Mouse (Mus musculus): ENCODE measurements around the gene Klhdc2. TPM values are rescaled to one million over a fixed set of nuclear protein-coding genes. Genes with fewer than 3 reads are reported as not detected.

The Klhdc2 gene
- 102 and 104 TPM in 2 replicates for polyA plus RNA-seq (2015; fragmentation: Nextera tagmentation; extraction: Ambion mirVana)

DNA sequence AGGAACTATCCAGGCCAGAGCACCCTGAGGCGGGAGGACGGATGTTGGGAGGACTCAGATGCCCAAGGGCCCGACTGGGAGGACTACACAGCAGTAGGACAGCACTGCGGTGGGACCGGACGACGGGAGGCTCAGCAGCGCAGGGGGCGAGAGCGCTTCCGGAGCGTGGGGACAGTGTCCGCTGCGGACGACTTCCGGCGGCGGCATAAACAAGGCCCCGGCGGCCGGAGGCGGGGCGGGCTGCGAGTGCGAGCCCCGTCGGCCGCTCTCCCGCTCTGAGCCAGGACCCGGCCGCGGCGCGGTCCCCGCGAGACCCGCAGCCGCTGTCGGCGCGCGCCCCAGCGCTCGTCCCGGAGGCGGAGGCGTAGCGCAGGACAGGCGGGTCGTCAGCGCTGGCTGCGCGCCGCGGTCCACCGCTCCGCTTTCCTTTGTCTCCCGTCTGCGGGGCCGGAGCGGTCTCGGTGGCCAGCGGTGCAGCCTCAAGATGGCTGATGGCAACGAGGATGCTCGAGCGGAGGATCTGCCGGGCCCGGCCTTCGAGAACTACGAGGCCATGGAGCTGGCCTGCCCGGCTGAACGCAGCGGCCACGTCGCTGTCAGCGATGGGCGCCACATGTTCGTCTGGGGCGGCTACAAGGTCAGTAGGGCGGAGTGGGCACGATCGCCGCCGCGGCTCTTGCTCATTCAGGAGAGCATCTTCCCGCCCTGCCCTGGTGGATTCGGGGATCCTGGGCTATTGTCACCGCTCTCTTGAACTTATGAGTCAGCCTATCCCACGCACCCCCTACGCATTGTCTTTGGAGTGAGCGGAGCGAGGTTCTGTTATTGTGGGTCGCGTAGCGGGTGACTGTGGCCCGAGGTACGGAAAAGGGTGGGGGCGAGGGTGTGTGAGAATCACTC is at the start of gene Klhdc2:
Gene Klhdc2, plus strand, starts transcription at position 171 of the 900 bp plus-strand sequence.
- Histone ChIP-seq H3K9ac (peak within 1 kb of the TSS; percentile 97), H3K27me3 (no peaks in the 10 kb centered on the region), H3K4me3 (replicated peaks) (peak within 1 kb of the TSS; percentile 90), H3K9me3 (replicated peaks) (no peaks in the 10 kb centered on the region), H3K27ac (peak within 1 kb of the TSS; percentile 96), H3K4me1 (replicated peaks) (peaks cover 74% of the 10 kb centered on the region), H3K4me2 (peak within 1 kb of the TSS; percentile 82), H3K36me3 (peaks cover 26% of the 10 kb centered on the region)
- under 1% methylated on average over 96 of the region's 98 CpGs for WGBS (ENCODE audit: insufficient replicate concordance)
- DNase-seq (peak; percentile 73), ATAC-seq (ENCODE audit: low read depth) (peak; percentile 71)

DNA sequence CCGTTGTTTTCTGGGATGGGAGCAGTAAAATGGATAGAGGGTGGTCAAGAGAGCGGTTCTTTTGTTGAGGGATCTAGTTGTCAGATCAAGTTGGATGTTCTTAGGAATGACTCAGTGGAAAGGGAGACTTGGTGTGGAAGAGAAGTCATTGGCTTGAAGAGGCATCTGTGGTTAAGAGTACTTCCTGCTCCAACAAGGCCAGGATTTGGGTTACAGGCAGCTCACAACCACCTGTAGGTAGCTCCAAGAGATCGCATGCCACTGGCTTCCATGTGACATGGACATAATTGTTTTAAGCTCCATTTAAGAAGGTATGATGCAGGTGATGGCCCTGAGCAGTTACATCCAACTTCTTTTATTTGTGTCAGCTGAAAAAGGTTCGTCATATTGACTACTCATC is 46.7 kb upstream of the Klhdc2 start:
- H3K36me3 ChIP-seq, result no peaks in the 10 kb centered on the region
- no peak overlapping the region for H3K9ac ChIP-seq
- no peak overlapping the region for H3K4me3 ChIP-seq (replicated peaks)
- no peaks in the 10 kb centered on the region for H3K27me3 ChIP-seq
- no peak overlapping the region for H3K27ac ChIP-seq
- no peak for DNase-seq
- H3K4me2 ChIP-seq, result no peak overlapping the region
- ATAC-seq (ENCODE audit: low read depth), result no peak
- no peaks in the 10 kb centered on the region for H3K9me3 ChIP-seq (replicated peaks)
- 66% methylated on average over 4 of the region's 4 CpGs for WGBS (ENCODE audit: insufficient replicate concordance)
- H3K4me1 ChIP-seq (replicated peaks), result peaks cover 9% of the 10 kb centered on the region

DNA sequence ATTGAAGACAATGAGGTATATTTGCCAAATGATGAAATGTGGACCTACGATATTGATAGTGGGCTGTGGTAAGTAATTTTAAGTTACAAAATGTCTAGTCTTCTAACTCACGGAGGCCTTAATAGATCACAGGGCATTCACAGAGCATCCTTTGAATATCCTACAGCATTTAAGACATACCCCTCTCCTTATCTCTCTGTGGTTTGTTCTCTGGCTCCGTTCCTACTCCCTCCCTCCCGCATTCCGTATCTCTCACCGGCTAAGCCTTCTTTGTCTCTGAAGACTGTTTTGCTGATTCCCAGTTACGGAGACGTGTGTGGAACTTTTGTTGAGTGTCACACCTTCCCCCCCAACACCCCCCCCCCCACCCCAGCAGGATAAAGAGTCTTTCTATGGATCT is 45.7 kb upstream of the Klhdc2 start:
- DNase-seq (no peak), ATAC-seq (ENCODE audit: low read depth) (0 out of 2 replicates have a peak, but pooled peaks have one; percentile 50)
- H3K27me3 ChIP-seq, result no peaks in the 10 kb centered on the region
- no peak overlapping the region for H3K4me3 ChIP-seq (replicated peaks)
- H3K4me1 ChIP-seq (replicated peaks), result peaks cover 9% of the 10 kb centered on the region
- H3K4me2 ChIP-seq, result no peak overlapping the region
- H3K9me3 ChIP-seq (replicated peaks), result no peaks in the 10 kb centered on the region
- no peak overlapping the region for H3K27ac ChIP-seq
- no peaks in the 10 kb centered on the region for H3K36me3 ChIP-seq
- 30% methylated on average over 8 of the region's 8 CpGs for WGBS (ENCODE audit: insufficient replicate concordance)
- H3K9ac ChIP-seq, result no peak overlapping the region

DNA sequence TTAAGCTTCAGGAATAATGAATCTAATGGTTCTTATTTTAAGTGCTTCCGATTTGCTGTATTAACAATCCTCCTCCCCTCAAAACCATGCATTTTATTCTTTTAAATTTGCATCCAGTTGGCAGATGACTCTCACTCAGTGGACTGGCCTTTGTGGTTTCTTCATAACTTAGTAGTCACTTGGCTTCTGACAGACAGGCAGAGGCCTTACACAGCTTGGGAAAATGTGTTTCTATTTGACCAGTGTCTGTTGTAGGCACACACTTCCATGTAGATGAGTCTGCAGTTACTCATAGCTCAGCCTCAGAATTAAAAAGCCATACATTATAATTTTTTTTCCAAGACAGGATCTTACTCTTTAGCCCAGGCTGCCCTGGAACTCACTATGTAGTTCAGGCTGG is 42.7 kb upstream of the Klhdc2 start:
- H3K27ac ChIP-seq, result no peak overlapping the region
- H3K9ac ChIP-seq, result no peak overlapping the region
- ATAC-seq (ENCODE audit: low read depth), result no peak
- no peaks in the 10 kb centered on the region for H3K27me3 ChIP-seq
- H3K9me3 ChIP-seq (replicated peaks), result no peaks in the 10 kb centered on the region
- WGBS (ENCODE audit: insufficient replicate concordance), result 77% methylated on average over 1 of the region's 1 CpGs
- H3K4me2 ChIP-seq, result no peak overlapping the region
- no peak overlapping the region for H3K4me3 ChIP-seq (replicated peaks)
- peaks cover 21% of the 10 kb centered on the region for H3K4me1 ChIP-seq (replicated peaks)
- no peak for DNase-seq
- no peaks in the 10 kb centered on the region for H3K36me3 ChIP-seq

DNA sequence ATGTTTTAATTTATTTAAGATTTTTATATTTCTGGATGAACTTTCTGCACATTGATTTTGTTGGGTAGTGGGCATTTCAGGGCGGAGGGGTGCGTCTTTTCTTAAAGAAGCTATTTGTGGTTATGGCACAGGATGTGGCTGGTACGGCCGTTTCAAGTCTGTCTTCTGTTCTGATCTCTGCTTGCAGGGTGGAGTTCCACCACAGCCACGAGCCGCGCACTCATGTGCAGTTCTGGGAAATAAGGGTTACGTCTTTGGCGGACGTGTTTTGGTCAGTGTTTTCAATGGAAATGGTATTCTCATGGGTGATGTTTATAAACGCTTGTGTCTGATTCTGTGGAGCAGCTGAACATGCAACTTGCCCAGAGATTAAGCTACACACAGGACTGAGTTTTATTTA is 38.6 kb upstream of the Klhdc2 start:
- H3K9me3 ChIP-seq (replicated peaks), result no peaks in the 10 kb centered on the region
- H3K36me3 ChIP-seq, result no peaks in the 10 kb centered on the region
- ATAC-seq (ENCODE audit: low read depth) (no peak), DNase-seq (no peak)
- no peak overlapping the region for H3K27ac ChIP-seq
- H3K27me3 ChIP-seq, result no peaks in the 10 kb centered on the region
- no peak overlapping the region for H3K9ac ChIP-seq
- 14% methylated on average over 11 of the region's 11 CpGs for WGBS (ENCODE audit: insufficient replicate concordance)
- H3K4me3 ChIP-seq (replicated peaks), result no peak overlapping the region; the same call in 1 of the 2 replicates
- peak overlapping the region; percentile 49 for H3K4me2 ChIP-seq
- H3K4me1 ChIP-seq (replicated peaks), result peaks cover 14% of the 10 kb centered on the region

DNA sequence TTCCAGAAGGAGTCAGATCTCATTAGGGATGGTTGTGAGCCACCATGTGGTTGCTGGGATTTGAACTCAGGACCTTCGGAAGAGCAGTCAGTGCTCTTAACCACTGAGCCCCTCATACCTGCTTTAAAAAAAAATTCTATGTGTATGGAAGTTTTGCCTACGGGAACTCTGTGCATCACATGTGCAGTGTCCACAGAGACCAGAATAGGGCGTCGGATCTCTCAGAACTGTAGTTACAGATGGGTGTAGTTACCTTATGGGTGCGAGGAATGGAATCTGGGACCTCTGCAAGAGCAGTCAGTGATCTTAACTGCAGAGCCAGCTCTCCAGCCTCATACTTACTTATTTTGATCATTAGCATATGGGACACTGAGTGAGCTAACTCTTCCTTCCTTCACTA is 34.2 kb upstream of the Klhdc2 start:
- 86% methylated on average over 5 of the region's 5 CpGs for WGBS (ENCODE audit: insufficient replicate concordance)
- Histone ChIP-seq H3K9me3 (replicated peaks) (no peaks in the 10 kb centered on the region), H3K36me3 (no peaks in the 10 kb centered on the region), H3K4me3 (replicated peaks) (no peak overlapping the region), H3K4me1 (replicated peaks) (peaks cover 14% of the 10 kb centered on the region), H3K9ac (no peak overlapping the region), H3K27ac (no peak overlapping the region), H3K4me2 (no peak overlapping the region), H3K27me3 (no peaks in the 10 kb centered on the region)
- DNase-seq (no peak), ATAC-seq (ENCODE audit: low read depth) (no peak)

DNA sequence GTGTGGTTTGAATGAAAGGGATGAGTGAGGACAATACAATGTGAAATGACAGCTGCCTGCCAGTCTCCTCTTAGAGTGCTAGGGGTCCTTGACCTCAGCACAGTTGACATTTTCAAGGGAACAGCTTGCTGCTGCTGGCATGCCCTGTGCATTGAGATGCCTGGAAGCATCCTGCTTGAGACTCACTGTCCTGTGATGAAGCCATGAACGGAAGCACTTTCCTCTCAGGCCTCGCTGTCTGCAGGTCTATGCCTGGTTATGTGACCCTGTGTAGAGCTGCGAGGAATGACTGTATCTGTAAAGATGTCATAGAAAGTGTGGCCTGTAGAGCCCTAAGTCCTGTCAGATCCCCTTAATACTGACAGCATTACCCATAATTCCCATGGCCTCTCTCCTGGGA is 31.4 kb upstream of the Klhdc2 start:
- DNase-seq, result no peak
- H3K9me3 ChIP-seq (replicated peaks), result no peaks in the 10 kb centered on the region
- H3K27ac ChIP-seq, result no peak overlapping the region
- H3K9ac ChIP-seq, result no peak overlapping the region
- no peak overlapping the region for H3K4me2 ChIP-seq
- H3K4me1 ChIP-seq (replicated peaks), result no peaks in the 10 kb centered on the region
- H3K36me3 ChIP-seq, result no peaks in the 10 kb centered on the region
- no peak overlapping the region for H3K4me3 ChIP-seq (replicated peaks)
- WGBS (ENCODE audit: insufficient replicate concordance), result 80% methylated on average over 3 of the region's 3 CpGs
- H3K27me3 ChIP-seq, result no peaks in the 10 kb centered on the region
- no peak for ATAC-seq (ENCODE audit: low read depth)

DNA sequence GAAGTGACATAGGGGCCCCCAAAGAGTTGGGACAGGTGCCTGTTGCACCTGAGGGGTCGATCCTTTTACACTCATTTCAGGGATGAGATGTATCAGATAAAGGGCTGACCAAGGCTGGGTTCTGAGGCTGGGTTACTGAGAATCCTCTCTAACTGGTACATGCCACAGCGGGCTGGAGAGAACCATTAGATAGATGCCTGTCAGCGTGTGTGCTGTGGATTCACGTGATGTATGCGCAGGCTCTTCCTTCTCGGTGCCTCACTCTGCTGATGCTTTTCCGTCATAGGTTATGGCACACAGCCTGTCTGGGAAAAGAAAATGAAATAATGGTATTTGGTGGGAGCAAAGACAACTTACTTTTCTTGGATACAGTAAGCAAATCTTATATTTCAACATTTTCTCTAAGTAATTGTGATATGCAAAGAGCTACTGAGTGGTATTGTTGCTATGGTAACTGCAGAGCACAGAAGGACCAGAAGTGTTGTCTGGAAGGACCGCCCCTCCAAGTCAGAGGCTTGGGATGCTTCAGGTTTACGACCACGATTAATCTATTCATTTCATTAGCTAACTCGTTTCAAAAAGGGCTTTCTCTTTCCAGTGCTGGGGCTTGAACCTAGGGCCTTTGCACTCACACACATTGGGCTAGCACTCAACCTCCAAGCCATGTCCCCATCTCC is 28.4 kb upstream of the Klhdc2 start:
- H3K4me3 ChIP-seq (replicated peaks), result no peak overlapping the region
- WGBS (ENCODE audit: insufficient replicate concordance), result 75% methylated on average over 11 of the region's 11 CpGs
- ATAC-seq (ENCODE audit: low read depth) (no peak), DNase-seq (no peak)
- H3K9me3 ChIP-seq (replicated peaks), result no peaks in the 10 kb centered on the region
- no peaks in the 10 kb centered on the region for H3K4me1 ChIP-seq (replicated peaks)
- no peaks in the 10 kb centered on the region for H3K27me3 ChIP-seq
- no peak overlapping the region for H3K4me2 ChIP-seq
- no peak overlapping the region for H3K27ac ChIP-seq
- H3K36me3 ChIP-seq, result no peaks in the 10 kb centered on the region
- H3K9ac ChIP-seq, result no peak overlapping the region

DNA sequence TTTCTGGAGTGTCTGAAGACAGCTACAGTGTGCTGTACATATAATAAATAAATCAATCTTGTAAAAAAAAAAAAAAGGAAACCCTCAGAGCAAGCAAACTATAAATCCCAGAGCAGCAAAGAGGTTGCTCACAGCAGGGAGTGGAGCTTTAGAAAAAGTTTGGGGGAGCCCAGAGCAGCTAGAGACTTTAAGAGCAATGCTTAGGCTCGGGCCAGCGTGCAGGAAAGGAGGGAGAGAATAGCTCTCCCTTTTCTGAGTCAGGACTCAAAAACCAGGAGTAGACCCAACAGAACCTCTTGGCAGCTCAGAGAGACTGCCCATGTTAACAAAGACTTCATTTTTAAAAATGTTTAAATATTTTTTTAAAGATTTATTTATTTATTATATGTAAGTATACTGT is 27.5 kb upstream of the Klhdc2 start:
- 91% methylated on average over 2 of the region's 2 CpGs for WGBS (ENCODE audit: insufficient replicate concordance)
- no peak overlapping the region for H3K9ac ChIP-seq
- no peak for ATAC-seq (ENCODE audit: low read depth)
- H3K9me3 ChIP-seq (replicated peaks), result no peaks in the 10 kb centered on the region
- no peak overlapping the region for H3K4me2 ChIP-seq
- no peaks in the 10 kb centered on the region for H3K27me3 ChIP-seq
- H3K4me3 ChIP-seq (replicated peaks), result no peak overlapping the region
- no peak overlapping the region for H3K27ac ChIP-seq
- H3K36me3 ChIP-seq, result no peaks in the 10 kb centered on the region
- H3K4me1 ChIP-seq (replicated peaks), result no peaks in the 10 kb centered on the region
- no peak for DNase-seq

DNA sequence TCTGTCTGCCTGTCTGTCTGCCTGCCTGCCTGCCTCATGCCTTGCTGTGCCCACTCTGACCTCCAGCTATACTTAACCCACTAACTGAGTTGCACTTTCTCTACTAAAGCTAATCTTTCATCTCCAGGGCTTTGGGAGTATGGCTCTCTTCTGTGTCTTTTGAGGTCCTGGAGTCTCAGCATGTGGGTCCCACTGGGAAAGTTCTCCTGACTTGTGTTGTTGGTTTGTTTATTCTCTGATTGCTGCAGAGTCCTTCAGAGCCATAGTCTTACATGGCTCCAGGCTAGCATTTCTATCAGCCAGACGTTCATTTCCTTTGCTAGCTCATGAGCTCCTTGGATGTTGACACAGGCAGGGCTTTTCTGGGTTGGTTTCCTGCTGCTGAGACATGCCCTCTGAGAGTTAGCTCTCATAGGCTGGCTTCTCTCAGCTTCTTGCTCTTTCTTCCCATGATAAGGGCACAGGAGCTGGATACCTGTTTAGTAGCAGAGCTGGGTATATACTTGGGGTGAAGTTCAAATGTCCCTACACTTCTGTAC is 16.5 kb upstream of the Klhdc2 start:
- H3K9ac ChIP-seq, result no peak overlapping the region
- H3K9me3 ChIP-seq (replicated peaks), result no peaks in the 10 kb centered on the region
- 0 out of 2 replicates have a peak, but pooled peaks cover 7% of the 10 kb centered on the region for H3K4me1 ChIP-seq (replicated peaks)
- WGBS (ENCODE audit: insufficient replicate concordance), result 21% methylated on average over 1 of the region's 1 CpGs
- no peak overlapping the region for H3K4me2 ChIP-seq
- no peaks in the 10 kb centered on the region for H3K27me3 ChIP-seq
- H3K4me3 ChIP-seq (replicated peaks), result no peak overlapping the region
- no peak for ATAC-seq (ENCODE audit: low read depth)
- no peak overlapping the region for H3K27ac ChIP-seq
- DNase-seq, result no peak
- H3K36me3 ChIP-seq, result no peaks in the 10 kb centered on the region

DNA sequence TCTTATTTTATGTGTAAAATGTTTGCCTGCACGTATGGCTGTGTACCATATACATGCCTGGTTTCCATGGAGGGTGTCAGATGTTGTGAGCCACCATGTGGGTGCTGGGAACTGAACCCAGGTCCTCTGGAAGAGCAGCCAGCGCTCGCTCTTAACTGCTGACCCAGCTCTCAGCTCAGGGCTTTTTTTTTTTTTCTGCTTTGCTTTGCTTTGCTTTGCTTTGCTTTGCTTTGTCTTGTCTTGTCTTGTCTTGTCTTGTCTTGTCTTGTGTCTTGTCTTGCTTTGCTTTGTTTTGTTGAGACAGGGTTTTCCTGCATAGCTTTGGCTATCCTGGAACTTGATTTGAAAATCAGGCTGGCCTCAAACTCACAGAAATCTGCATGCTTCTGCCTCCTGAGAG is 15.6 kb upstream of the Klhdc2 start:
- no peak overlapping the region for H3K9ac ChIP-seq
- no peaks in the 10 kb centered on the region for H3K9me3 ChIP-seq (replicated peaks)
- no peaks in the 10 kb centered on the region for H3K36me3 ChIP-seq
- H3K27me3 ChIP-seq, result no peaks in the 10 kb centered on the region
- DNase-seq, result no peak
- WGBS (ENCODE audit: insufficient replicate concordance), result 84% methylated on average over 3 of the region's 3 CpGs
- ATAC-seq (ENCODE audit: low read depth), result no peak
- H3K4me2 ChIP-seq, result no peak overlapping the region
- H3K27ac ChIP-seq, result no peak overlapping the region
- 0 out of 2 replicates have a peak, but pooled peaks cover 7% of the 10 kb centered on the region for H3K4me1 ChIP-seq (replicated peaks)
- no peak overlapping the region for H3K4me3 ChIP-seq (replicated peaks)

Measured in liver, embryonic 13.5 days (tissue).